ENCODE assay signal across 8 mouse cellular contexts in the genomic region with DNA sequence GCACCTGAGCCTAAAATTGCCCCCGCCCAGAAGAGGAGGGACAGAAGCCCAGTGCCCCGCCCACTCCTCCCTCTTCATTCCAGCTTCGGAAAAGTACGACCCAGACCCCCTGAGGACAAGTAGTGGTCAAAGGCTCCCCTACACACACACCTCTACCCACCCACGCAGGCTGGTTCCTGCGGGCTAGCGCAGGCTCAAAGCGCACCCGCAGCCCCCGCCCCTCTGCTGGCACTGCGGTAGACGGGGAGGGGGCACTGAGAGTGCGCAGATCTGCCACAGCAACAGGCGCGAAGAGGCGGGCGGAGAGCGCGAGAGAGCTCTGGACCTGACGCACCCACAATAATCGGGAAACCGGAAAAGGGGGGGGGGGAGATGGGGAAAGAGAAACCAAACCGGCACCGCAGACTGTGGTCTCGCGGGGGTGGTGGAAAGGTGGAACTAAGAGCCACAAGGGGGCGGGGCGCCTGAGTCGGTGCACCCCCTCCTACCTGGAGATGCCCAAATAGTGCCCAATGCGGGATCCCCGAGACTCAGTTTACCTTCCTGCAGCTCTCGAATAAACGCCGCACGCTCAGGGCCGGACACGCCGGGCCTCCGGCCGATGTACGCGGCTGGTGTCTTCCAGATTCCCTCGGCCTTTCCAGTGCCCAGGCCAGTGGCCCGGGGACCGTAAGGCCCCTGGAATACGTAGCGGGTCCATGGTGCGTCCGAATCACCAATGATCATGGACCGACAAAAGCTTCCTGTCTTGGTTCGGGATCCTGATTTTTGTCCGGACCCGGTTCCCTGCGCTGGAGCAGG. TPM values are rescaled to one million over a fixed set of nuclear protein-coding genes. Genes with fewer than 3 reads are reported as not detected.
A peak's percentile ranks its signal among the peaks of the same experiment; 100 is the strongest.
DNase-seq lines count a peak whose midpoint lies in the region; ATAC-seq and TF ChIP-seq lines count a peak whose summit lies in the region.

No protein-coding gene starts in this region.

- peak overlapping the region; percentile 100 for H3K4me2 ChIP-seq in heart, embryonic 14.5 days (ENCODE audit: low read length)
- H3K4me2 ChIP-seq in lung, embryonic 15.5 days = peak overlapping the region; percentile 96

- peaks cover 41% of the 10 kb centered on the region for H3K36me3 ChIP-seq in E14TG2a.4 (ENCODE audit: insufficient read depth, low read length)
- no peaks in the 10 kb centered on the region for H3K36me3 ChIP-seq in heart, embryonic 14.5 days (ENCODE audit: control insufficient read depth, insufficient read depth, low read length)
- H3K36me3 ChIP-seq in lung, embryonic 15.5 days = no peaks in the 10 kb centered on the region

- peaks cover 70% of the 10 kb centered on the region for H3K4me1 ChIP-seq in E14TG2a.4 (replicated peaks; ENCODE audit: low read depth, low read length)
- H3K4me1 ChIP-seq in heart, embryonic 14.5 days (ENCODE audit: control insufficient read depth in 2 of 2, insufficient read depth in 2 of 2, low read length in 2 of 2) = peaks cover 3 to 6% of the 10 kb centered on the region in 2 experiments; a peak in 1 of 4 replicates
- peaks cover 6% of the 10 kb centered on the region; the same call in 1 of the 2 replicates for H3K4me1 ChIP-seq in lung, embryonic 15.5 days

- H3K4me3 ChIP-seq in E14TG2a.4 (replicated peaks; ENCODE audit: low read length) = peak overlapping the region; percentile 95
- H3K4me3 ChIP-seq in heart, embryonic 14.5 days (ENCODE audit: control insufficient read depth in 1 of 2, insufficient read depth in 1 of 2, low read depth in 1 of 2, low read length in 2 of 2) = peak overlapping the region; percentile 69 to 71
- peak overlapping the region; percentile 59 for H3K4me3 ChIP-seq in lung, embryonic 15.5 days

- no peak for TF ChIP-seq CTCF in E14TG2a.4 (conservative IDR thresholded peaks at IDR 0.05; ENCODE audit: low read length)

- DNase-seq in 3134 (ENCODE audit: extremely low read depth, insufficient read length, low spot score) = peak; percentile 60
- peak; percentile 69 for DNase-seq in cerebellum, adult 9-10 months
- peak; percentile 58 to 71 for DNase-seq in kidney, postnatal 4 days
- DNase-seq in retina, postnatal 1 day = peak; percentile 69
- no peak for DNase-seq in urinary bladder, adult 2 months (ENCODE audit: low spot score)

- H3K27me3 ChIP-seq in E14TG2a.4 (ENCODE audit: insufficient read depth, low read length) = peaks cover 15% of the 10 kb centered on the region
- peaks cover 55% of the 10 kb centered on the region for H3K27me3 ChIP-seq in heart, embryonic 14.5 days (ENCODE audit: control insufficient read depth, insufficient read depth, low read length)
- H3K27me3 ChIP-seq in lung, embryonic 15.5 days = peaks cover 80% of the 10 kb centered on the region

- WGBS in heart, embryonic 14.5 days = under 1% methylated on average over 54 of the region's 54 CpGs
- WGBS in lung, embryonic 15.5 days = under 1% methylated on average over 53 of the region's 54 CpGs

- ATAC-seq in heart, embryonic 14.5 days (ENCODE audit: insufficient number of reproducible peaks, insufficient read depth, low FRiP score, low read depth) = peak; percentile 32
- ATAC-seq in lung, embryonic 15.5 days (ENCODE audit: borderline replicate concordance, extremely low read depth, low FRiP score, low TSS enrichment) = peak; percentile 12; the same call in 1 of the 2 replicates

- no peaks in the 10 kb centered on the region for H3K9me3 ChIP-seq in E14TG2a.4 (ENCODE audit: low read length)
- H3K9me3 ChIP-seq in heart, embryonic 14.5 days (ENCODE audit: control insufficient read depth, low read length) = no peaks in the 10 kb centered on the region
- no peaks in the 10 kb centered on the region for H3K9me3 ChIP-seq in lung, embryonic 15.5 days

- peak overlapping the region; percentile 76 for H3K9ac ChIP-seq in heart, embryonic 14.5 days (ENCODE audit: low read length)
- H3K9ac ChIP-seq in lung, embryonic 15.5 days = peak overlapping the region; percentile 55

- H3K27ac ChIP-seq in heart, embryonic 14.5 days (replicated peaks in 1 of 2; ENCODE audit: control insufficient read depth in 1 of 2, insufficient read depth in 1 of 2, low read depth in 2 of 2, low read length in 2 of 2) = no peak overlapping the region
- H3K27ac ChIP-seq in lung, embryonic 15.5 days = no peak overlapping the region

RNA-seq across cellular contexts. Expression of gene Hap1, which starts 0.6 kb away (rescaled TPM):
- polyA plus RNA-seq in heart, embryonic 14.5 days (2014; fragmentation: Nextera tagmentation; extraction: Ambion mirVana) = 3.4 and 4.3 TPM in 2 replicates
- polyA plus RNA-seq in lung, embryonic 15.5 days (2015; fragmentation: Nextera tagmentation; extraction: Ambion mirVana) = 19.8 and 20.7 TPM in 2 replicates
- 3.6 and 4.3 TPM in 2 replicates for polyA plus RNA-seq in urinary bladder, adult 2 months (2012; rRNA removed)

RNA-seq across cellular contexts. Expression of gene Gast, which starts 21.1 kb away (rescaled TPM):
- not detected in 2 replicates for polyA plus RNA-seq in heart, embryonic 14.5 days (2014; fragmentation: Nextera tagmentation; extraction: Ambion mirVana)
- polyA plus RNA-seq in lung, embryonic 15.5 days (2015; fragmentation: Nextera tagmentation; extraction: Ambion mirVana) = not detected in 2 replicates
- not detected in 2 replicates for polyA plus RNA-seq in urinary bladder, adult 2 months (2012; rRNA removed)

RNA-seq across cellular contexts. Expression of gene Eif1, which starts 35.7 kb away (rescaled TPM):
- polyA plus RNA-seq in heart, embryonic 14.5 days (2014; fragmentation: Nextera tagmentation; extraction: Ambion mirVana) = 1,807 and 1,900 TPM in 2 replicates
- 1,642 and 1,646 TPM in 2 replicates for polyA plus RNA-seq in lung, embryonic 15.5 days (2015; fragmentation: Nextera tagmentation; extraction: Ambion mirVana)
- polyA plus RNA-seq in urinary bladder, adult 2 months (2012; rRNA removed) = 510 and 627 TPM in 2 replicates

RNA-seq across cellular contexts. Expression of gene Jup, which starts 42.2 kb away (rescaled TPM):
- 117 and 118 TPM in 2 replicates for polyA plus RNA-seq in heart, embryonic 14.5 days (2014; fragmentation: Nextera tagmentation; extraction: Ambion mirVana)
- polyA plus RNA-seq in lung, embryonic 15.5 days (2015; fragmentation: Nextera tagmentation; extraction: Ambion mirVana) = 122 and 136 TPM in 2 replicates
- 92.4 and 119 TPM in 2 replicates for polyA plus RNA-seq in urinary bladder, adult 2 months (2012; rRNA removed)

RNA-seq across cellular contexts. Expression of gene P3h4, which starts 59.3 kb away (rescaled TPM):
- polyA plus RNA-seq in heart, embryonic 14.5 days (2014; fragmentation: Nextera tagmentation; extraction: Ambion mirVana) = 54.7 and 58.1 TPM in 2 replicates
- 71.5 and 73.4 TPM in 2 replicates for polyA plus RNA-seq in lung, embryonic 15.5 days (2015; fragmentation: Nextera tagmentation; extraction: Ambion mirVana)
- 53.4 and 56.2 TPM in 2 replicates for polyA plus RNA-seq in urinary bladder, adult 2 months (2012; rRNA removed)
